8 mouse cellular contexts compared by ENCODE assay signal in the genomic region with DNA sequence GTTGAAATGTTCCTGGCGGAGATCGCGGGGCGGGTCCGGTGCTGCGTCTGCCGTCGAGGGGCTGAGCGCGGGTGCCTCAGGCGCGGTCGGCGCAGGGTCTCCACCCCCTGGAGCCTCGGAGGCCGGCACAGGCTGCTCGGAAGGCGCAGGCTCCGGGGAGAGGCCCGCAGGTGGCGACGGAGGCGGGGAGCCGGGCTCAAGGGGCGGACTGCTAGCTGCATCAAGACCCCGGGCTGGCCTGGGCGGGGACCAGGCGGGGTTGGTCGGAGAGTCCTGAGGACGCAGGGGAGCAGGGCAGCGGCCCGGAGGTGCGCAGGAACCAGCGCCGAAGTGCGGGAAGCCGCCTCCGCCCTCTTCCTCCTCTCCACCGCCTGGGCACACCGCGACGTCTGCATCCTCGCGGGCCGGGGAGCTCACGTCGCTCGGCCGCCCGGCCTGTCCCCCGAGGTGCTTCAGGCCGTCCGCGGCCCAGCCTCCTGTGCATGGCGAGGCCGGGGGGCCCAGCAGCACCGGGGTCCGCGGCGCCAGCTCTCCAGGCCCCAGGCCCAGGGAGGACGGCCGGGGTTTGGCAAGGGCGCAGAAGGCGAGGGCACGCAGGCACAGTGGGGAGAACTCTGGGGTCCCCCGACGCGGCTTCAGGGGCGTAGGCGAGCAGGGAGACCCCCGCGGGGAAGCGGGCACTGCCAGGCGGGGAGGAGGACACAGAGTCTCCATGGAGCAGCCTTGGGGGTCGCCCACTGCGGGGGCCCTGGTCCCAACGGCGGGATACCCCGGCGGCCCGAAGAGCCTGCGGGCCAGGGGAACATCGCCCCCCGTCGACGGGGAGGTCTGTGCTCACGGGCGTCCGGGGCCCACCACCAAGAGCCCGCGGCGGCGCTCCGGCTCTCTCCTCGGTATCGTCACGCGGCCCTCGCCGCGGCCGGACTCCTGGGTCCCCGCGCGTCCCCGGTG. TPM values are rescaled to one million over a fixed set of nuclear protein-coding genes. Genes with fewer than 3 reads are reported as not detected.
DNase-seq lines count a peak whose midpoint lies in the region; ATAC-seq lines count a peak whose summit lies in the region.

No protein-coding gene starts in this region.

- peak overlapping the region; percentile 78 for H3K9ac ChIP-seq in heart, embryonic 14.5 days (ENCODE audit: low read length)
- H3K9ac ChIP-seq in limb, embryonic 13.5 days = peak overlapping the region; percentile 82

- peak; percentile 73 for DNase-seq in neural tube, embryonic 10.5 days (ENCODE audit: extremely low spot score, low spot score)
- no peak for DNase-seq in frontal cortex, postnatal 14 days (ENCODE audit: low spot score in 2 of 2)
- no peak for DNase-seq in frontal cortex, adult 2 months (ENCODE audit: extremely low spot score in 1 of 2, low spot score in 1 of 2)

- no peak for ATAC-seq in megakaryocyte, adult 5-6 weeks (ENCODE audit: poor library complexity, severe bottlenecking)
- peak; percentile 16; the same call in 1 of the 2 replicates for ATAC-seq in heart, embryonic 14.5 days (ENCODE audit: insufficient number of reproducible peaks, insufficient read depth, low FRiP score, low read depth)
- peak; percentile 24 for ATAC-seq in limb, embryonic 13.5 days (ENCODE audit: low FRiP score, low read depth)

- peak overlapping the region; percentile 95 for H3K4me2 ChIP-seq in heart, embryonic 14.5 days (ENCODE audit: low read length)
- peak overlapping the region; percentile 84 for H3K4me2 ChIP-seq in limb, embryonic 13.5 days (replicated peaks)

- H3K9me3 ChIP-seq in megakaryocyte, embryonic 14.5 days = peaks cover 16% of the 10 kb centered on the region
- H3K9me3 ChIP-seq in heart, embryonic 14.5 days (ENCODE audit: control insufficient read depth, low read length) = no peaks in the 10 kb centered on the region
- no peaks in the 10 kb centered on the region for H3K9me3 ChIP-seq in limb, embryonic 13.5 days

- H3K27ac ChIP-seq in brown adipose tissue, adult 24 weeks (replicated peaks; ENCODE audit: low read depth, low read length) = no peak overlapping the region
- H3K27ac ChIP-seq in heart, embryonic 14.5 days (replicated peaks in 1 of 2; ENCODE audit: control insufficient read depth in 1 of 2, insufficient read depth in 1 of 2, low read depth in 2 of 2, low read length in 2 of 2) = no peak overlapping the region
- no peak overlapping the region for H3K27ac ChIP-seq in limb, embryonic 13.5 days

- peak overlapping the region; percentile 92 for H3K4me3 ChIP-seq in megakaryocyte, embryonic 14.5 days (replicated peaks)
- H3K4me3 ChIP-seq in brown adipose tissue, adult 24 weeks (ENCODE audit: insufficient read depth, low read depth, low read length) = peak overlapping the region; percentile 62
- H3K4me3 ChIP-seq in heart, embryonic 14.5 days (ENCODE audit: control insufficient read depth in 1 of 2, insufficient read depth in 1 of 2, low read depth in 1 of 2, low read length in 2 of 2) = peak overlapping the region; percentile 55 to 63
- peak overlapping the region; percentile 71 for H3K4me3 ChIP-seq in limb, embryonic 13.5 days

- no peaks in the 10 kb centered on the region for H3K36me3 ChIP-seq in megakaryocyte, embryonic 14.5 days (replicated peaks; ENCODE audit: low read length)
- no peaks in the 10 kb centered on the region for H3K36me3 ChIP-seq in heart, embryonic 14.5 days (ENCODE audit: control insufficient read depth, insufficient read depth, low read length)
- no peaks in the 10 kb centered on the region for H3K36me3 ChIP-seq in limb, embryonic 13.5 days

- H3K4me1 ChIP-seq in megakaryocyte, embryonic 14.5 days = peaks cover 34% of the 10 kb centered on the region
- no peaks in the 10 kb centered on the region; the same call in 1 of the 2 replicates for H3K4me1 ChIP-seq in brown adipose tissue, adult 24 weeks (ENCODE audit: control insufficient read depth, insufficient read depth, insufficient read length, low read length)
- peaks cover 2 to 7% of the 10 kb centered on the region in 2 experiments; a peak in 2 of 4 replicates for H3K4me1 ChIP-seq in heart, embryonic 14.5 days (ENCODE audit: control insufficient read depth in 2 of 2, insufficient read depth in 2 of 2, low read length in 2 of 2)
- H3K4me1 ChIP-seq in limb, embryonic 13.5 days = peaks cover 33% of the 10 kb centered on the region

- WGBS in heart, embryonic 14.5 days = under 1% methylated on average over 80 of the region's 106 CpGs
- WGBS in limb, embryonic 13.5 days = under 1% methylated on average over 72 of the region's 106 CpGs

- peaks cover 85% of the 10 kb centered on the region for H3K27me3 ChIP-seq in megakaryocyte, embryonic 14.5 days (replicated peaks)
- peaks cover 77% of the 10 kb centered on the region for H3K27me3 ChIP-seq in heart, embryonic 14.5 days (ENCODE audit: control insufficient read depth, insufficient read depth, low read length)
- peaks cover 81% of the 10 kb centered on the region for H3K27me3 ChIP-seq in limb, embryonic 13.5 days

RNA-seq across cellular contexts. Expression of a gene that starts 0.7 kb away (rescaled TPM):
- polyA plus RNA-seq in megakaryocyte, embryonic 14.5 days (2012; ENCODE audit: insufficient read depth, low replicate concordance) = 44.1 and 83.5 TPM in 2 replicates
- 0.18 and 1.2 TPM in 2 replicates for total RNA-seq in megakaryocyte, adult 5-6 weeks (2015)
- 0.40 TPM in 1 of 2 replicates, not detected in the other for total RNA-seq in megakaryocyte, adult 5-6 weeks (2017)
- not detected in 2 replicates for polyA plus RNA-seq in brown adipose tissue, adult 24 weeks (2012; ENCODE audit: insufficient read depth, insufficient read length, missing spikeins)
- 0.77 and 1.00 TPM in 2 replicates for polyA plus RNA-seq in heart, embryonic 14.5 days (2014; fragmentation: Nextera tagmentation; extraction: Ambion mirVana)
- polyA plus RNA-seq in limb, embryonic 13.5 days (2015; fragmentation: Nextera tagmentation; extraction: Ambion mirVana) = 3.5 and 4.6 TPM in 2 replicates
- polyA plus RNA-seq in frontal cortex, adult 2 months (2012; rRNA removed) = 49.4 and 65.0 TPM in 2 replicates

RNA-seq across cellular contexts. Expression of a gene that starts 34.4 kb away (rescaled TPM):
- 8.6 TPM in 2 replicates for polyA plus RNA-seq in megakaryocyte, embryonic 14.5 days (2012; ENCODE audit: insufficient read depth, low replicate concordance)
- 4.3 and 6.3 TPM in 2 replicates for total RNA-seq in megakaryocyte, adult 5-6 weeks (2015)
- total RNA-seq in megakaryocyte, adult 5-6 weeks (2017) = 6.9 and 7.1 TPM in 2 replicates
- polyA plus RNA-seq in brown adipose tissue, adult 24 weeks (2012; ENCODE audit: insufficient read depth, insufficient read length, missing spikeins) = 10.9 and 12.9 TPM in 2 replicates
- polyA plus RNA-seq in heart, embryonic 14.5 days (2014; fragmentation: Nextera tagmentation; extraction: Ambion mirVana) = 3.2 and 3.3 TPM in 2 replicates
- 2.9 and 3.3 TPM in 2 replicates for polyA plus RNA-seq in limb, embryonic 13.5 days (2015; fragmentation: Nextera tagmentation; extraction: Ambion mirVana)
- 74.9 and 84.0 TPM in 2 replicates for polyA plus RNA-seq in frontal cortex, adult 2 months (2012; rRNA removed)

RNA-seq across cellular contexts. Expression of a gene that starts 52.9 kb away (rescaled TPM):
- polyA plus RNA-seq in megakaryocyte, embryonic 14.5 days (2012; ENCODE audit: insufficient read depth, low replicate concordance) = 0.03 TPM in 1 of 2 replicates, not detected in the other
- total RNA-seq in megakaryocyte, adult 5-6 weeks (2015) = not detected in 2 replicates
- not detected in 2 replicates for total RNA-seq in megakaryocyte, adult 5-6 weeks (2017)
- polyA plus RNA-seq in brown adipose tissue, adult 24 weeks (2012; ENCODE audit: insufficient read depth, insufficient read length, missing spikeins) = 0.21 and 0.32 TPM in 2 replicates
- 0.22 TPM in 1 of 2 replicates, not detected in the other for polyA plus RNA-seq in heart, embryonic 14.5 days (2014; fragmentation: Nextera tagmentation; extraction: Ambion mirVana)
- polyA plus RNA-seq in limb, embryonic 13.5 days (2015; fragmentation: Nextera tagmentation; extraction: Ambion mirVana) = 0.32 and 0.48 TPM in 2 replicates
- polyA plus RNA-seq in frontal cortex, adult 2 months (2012; rRNA removed) = 117 and 123 TPM in 2 replicates

RNA-seq across cellular contexts. Expression of a gene that starts 56.8 kb away (rescaled TPM):
- 0.45 TPM in 1 of 2 replicates, not detected in the other for polyA plus RNA-seq in megakaryocyte, embryonic 14.5 days (2012; ENCODE audit: insufficient read depth, low replicate concordance)
- total RNA-seq in megakaryocyte, adult 5-6 weeks (2015) = 18.7 and 19.8 TPM in 2 replicates
- total RNA-seq in megakaryocyte, adult 5-6 weeks (2017) = 2.3 and 12.8 TPM in 2 replicates
- 420 and 579 TPM in 2 replicates for polyA plus RNA-seq in brown adipose tissue, adult 24 weeks (2012; ENCODE audit: insufficient read depth, insufficient read length, missing spikeins)
- polyA plus RNA-seq in heart, embryonic 14.5 days (2014; fragmentation: Nextera tagmentation; extraction: Ambion mirVana) = 52.6 and 63.2 TPM in 2 replicates
- 11.2 and 13.5 TPM in 2 replicates for polyA plus RNA-seq in limb, embryonic 13.5 days (2015; fragmentation: Nextera tagmentation; extraction: Ambion mirVana)
- 51.9 and 54.8 TPM in 2 replicates for polyA plus RNA-seq in frontal cortex, adult 2 months (2012; rRNA removed)

Comparison
In these comparisons a context has a peak if more than half of its experiments do, and no peak if none do; other contexts are left out.
1. RNA of a gene that starts 52.9 kb away (polyA plus RNA-seq): 117 to 123 TPM in frontal cortex, adult 2 months; 0.32 to 0.48 TPM in limb, embryonic 13.5 days, 0.21 to 0.32 TPM in brown adipose tissue, adult 24 weeks, 0.22 TPM in heart, embryonic 14.5 days and 0.03 TPM in megakaryocyte, embryonic 14.5 days; every median in the first group is over 10 times any median in the second.
2. Peak in every context shown above with its lines, with median percentiles within 50 percentile points of each other: H3K4me3 ChIP-seq.